Mouse (Mus musculus) yolk sac, embryonic 10.5 days (tissue): Measurements from ENCODE around the gene Hyal1.

Experiments
- DNase-seq: peaks from one replicate; pipeline ENCODE4 v3.0.0-alpha.2; 2017; ENCODE audit warnings: low spot score

The Hyal1 gene

GRCm38 (mm10) chr9:107594281-107595062 lies 17.7 kb downstream of the Hyal1 start:
- DNase-seq: no peak

- DNase-seq: no peak
These were observed 20.2 kb downstream of the Hyal1 start for GRCm38 (mm10) chr9:107596619-107597569.

GRCm38 (mm10) chr9:107598385-107598784 lies 21.7 kb downstream of the Hyal1 start:
- DNase-seq: no peak

GRCm38 (mm10) chr9:107599433-107599832 lies 22.7 kb downstream of the Hyal1 start:
- no peak for DNase-seq

- no peak for DNase-seq
These were observed 23.1 kb downstream of the Hyal1 start for GRCm38 (mm10) chr9:107599842-107600241.

GRCm38 (mm10) chr9:107600745-107601144 lies 24.0 kb downstream of the Hyal1 start:
- no peak for DNase-seq

GRCm38 (mm10) chr9:107601275-107601674 lies 24.5 kb downstream of the Hyal1 start:
- no peak for DNase-seq

- peak; percentile 83 for DNase-seq
These were observed 25.4 kb downstream of the Hyal1 start for GRCm38 (mm10) chr9:107602068-107602648.

GRCm38 (mm10) chr9:107603251-107603650 lies 26.5 kb downstream of the Hyal1 start:
- DNase-seq: no peak

- no peak for DNase-seq
These were observed 28.4 kb downstream of the Hyal1 start for GRCm38 (mm10) chr9:107605041-107605661.

- peak; percentile 45 for DNase-seq
These were observed 29.9 kb downstream of the Hyal1 start for GRCm38 (mm10) chr9:107606591-107606990.

- DNase-seq: no peak
These were observed 30.3 kb downstream of the Hyal1 start for GRCm38 (mm10) chr9:107607036-107607435.

GRCm38 (mm10) chr9:107607653-107608245 lies 31.0 kb downstream of the Hyal1 start:
- no peak for DNase-seq

- DNase-seq: peak; percentile 65
These were observed 32.2 kb downstream of the Hyal1 start, which contains the start of gene Sema3b for GRCm38 (mm10) chr9:107608741-107609432. Gene Sema3b, minus strand, starts transcription at chr9:107609229.

GRCm38 (mm10) chr9:107609433-107609830 lies 32.7 kb downstream of the Hyal1 start:
- no peak for DNase-seq

- DNase-seq: no peak
These were observed 34.9 kb downstream of the Hyal1 start for GRCm38 (mm10) chr9:107611456-107612190.

GRCm38 (mm10) chr9:107612191-107612944 lies 35.6 kb downstream of the Hyal1 start:
- DNase-seq: peak; percentile 95

GRCm38 (mm10) chr9:107612945-107613569 lies 36.3 kb downstream of the Hyal1 start:
- DNase-seq: no peak

- DNase-seq: no peak
These were observed 38.3 kb downstream of the Hyal1 start for GRCm38 (mm10) chr9:107615035-107615434.
